Mouse (Mus musculus): ENCODE data around the gene Slc38a4. TPM values are rescaled to one million over a fixed set of nuclear protein-coding genes. Genes with fewer than 3 reads are reported as not detected.

Gene Slc38a4
- polyA plus RNA-seq, 2 experiments = 24.4 to 52.7 TPM

GRCm38 (mm10) chr15:97001416-97001815 is 54.3 kb downstream of the Slc38a4 start:
- no peak overlapping the region for H3K9ac ChIP-seq (replicated peaks)
- 67% methylated on average over 12 of the region's 12 CpGs for WGBS (ENCODE audit: insufficient replicate concordance)
- no peaks in the 10 kb centered on the region for H3K9me3 ChIP-seq (ENCODE audit: control insufficient read depth, low read length)
- H3K36me3 ChIP-seq (replicated peaks; ENCODE audit: control insufficient read depth, insufficient read depth, low read depth) = no peaks in the 10 kb centered on the region
- TF ChIP-seq CTCF (IDR thresholded peaks at IDR 0.05; ENCODE audit: low read depth) (no peak), EP300 (IDR thresholded peaks at IDR 0.05; ENCODE audit: low read depth) (no peak)
- no peaks in the 10 kb centered on the region for H3K27me3 ChIP-seq (ENCODE audit: control insufficient read depth, insufficient read depth, low read length)
- ATAC-seq (ENCODE audit: insufficient read depth) (no peak), DNase-seq (ENCODE audit: low read depth in 3 of 3, low spot score in 3 of 3) (no peak)
- no peak overlapping the region for H3K4me2 ChIP-seq (ENCODE audit: low read depth)
- no peak overlapping the region for H3K4me3 ChIP-seq (ENCODE audit: insufficient read depth in 1 of 2, low read depth in 2 of 2, low read length in 2 of 2)
- H3K4me1 ChIP-seq (replicated peaks; ENCODE audit: control insufficient read depth in 2 of 2, insufficient read depth in 2 of 2, low read length in 1 of 2) = peaks cover 3 to 27% of the 10 kb centered on the region in 2 experiments
- H3K27ac ChIP-seq = no peak overlapping the region

GRCm38 (mm10) chr15:97000319-97001251 is 55.2 kb downstream of the Slc38a4 start:
- TF ChIP-seq EP300 (IDR thresholded peaks at IDR 0.05; ENCODE audit: low read depth) (0 out of 2 replicates have a peak, but pooled peaks have one; percentile 32), CTCF (IDR thresholded peaks at IDR 0.05; ENCODE audit: low read depth) (no peak)
- Histone ChIP-seq H3K27me3 (ENCODE audit: control insufficient read depth, insufficient read depth, low read length) (no peaks in the 10 kb centered on the region), H3K4me2 (ENCODE audit: low read depth) (peak overlapping the region; percentile 45), H3K4me1 (replicated peaks; ENCODE audit: control insufficient read depth in 2 of 2, insufficient read depth in 2 of 2, low read length in 1 of 2) (peaks cover 3 to 22% of the 10 kb centered on the region in 2 experiments), H3K4me3 (ENCODE audit: insufficient read depth in 1 of 2, low read depth in 2 of 2, low read length in 2 of 2) (no peak overlapping the region), H3K9ac (replicated peaks) (no peak overlapping the region), H3K36me3 (replicated peaks; ENCODE audit: control insufficient read depth, insufficient read depth, low read depth) (no peaks in the 10 kb centered on the region), H3K27ac (0 out of 2 replicates have a peak overlapping the region, but pooled peaks have one; percentile 15), H3K9me3 (ENCODE audit: control insufficient read depth, low read length) (no peaks in the 10 kb centered on the region)
- 30% methylated on average over 17 of the region's 17 CpGs for WGBS (ENCODE audit: insufficient replicate concordance)
- ATAC-seq (ENCODE audit: insufficient read depth) = peak; percentile 81
- DNase-seq (ENCODE audit: low read depth in 3 of 3, low spot score in 3 of 3) = no peak

GRCm38 (mm10) chr15:96999401-96999800 is 56.4 kb downstream of the Slc38a4 start:
- Histone ChIP-seq H3K4me3 (ENCODE audit: insufficient read depth in 1 of 2, low read depth in 2 of 2, low read length in 2 of 2) (no peak overlapping the region), H3K4me1 (replicated peaks; ENCODE audit: control insufficient read depth in 2 of 2, insufficient read depth in 2 of 2, low read length in 1 of 2) (peaks cover 3 to 22% of the 10 kb centered on the region in 2 experiments), H3K4me2 (ENCODE audit: low read depth) (no peak overlapping the region), H3K36me3 (replicated peaks; ENCODE audit: control insufficient read depth, insufficient read depth, low read depth) (no peaks in the 10 kb centered on the region), H3K9ac (replicated peaks) (no peak overlapping the region), H3K9me3 (ENCODE audit: control insufficient read depth, low read length) (no peaks in the 10 kb centered on the region), H3K27me3 (ENCODE audit: control insufficient read depth, insufficient read depth, low read length) (no peaks in the 10 kb centered on the region), H3K27ac (no peak overlapping the region)
- TF ChIP-seq CTCF (IDR thresholded peaks at IDR 0.05; ENCODE audit: low read depth) (no peak), EP300 (IDR thresholded peaks at IDR 0.05; ENCODE audit: low read depth) (no peak)
- DNase-seq (ENCODE audit: low read depth in 3 of 3, low spot score in 3 of 3) (no peak), ATAC-seq (ENCODE audit: insufficient read depth) (no peak)
- 82% methylated on average over 12 of the region's 12 CpGs for WGBS (ENCODE audit: insufficient replicate concordance)

- ATAC-seq (ENCODE audit: insufficient read depth) (no peak), DNase-seq (ENCODE audit: low read depth in 3 of 3, low spot score in 3 of 3) (no peak)
- Histone ChIP-seq H3K9me3 (ENCODE audit: control insufficient read depth, low read length) (no peaks in the 10 kb centered on the region), H3K27me3 (ENCODE audit: control insufficient read depth, insufficient read depth, low read length) (no peaks in the 10 kb centered on the region), H3K4me1 (replicated peaks; ENCODE audit: control insufficient read depth in 2 of 2, insufficient read depth in 2 of 2, low read length in 1 of 2) (peaks cover 0 to 2% of the 10 kb centered on the region in 2 experiments; a peak in 1 of 4 replicates), H3K9ac (replicated peaks) (no peak overlapping the region), H3K4me3 (ENCODE audit: insufficient read depth in 1 of 2, low read depth in 2 of 2, low read length in 2 of 2) (no peak overlapping the region), H3K4me2 (ENCODE audit: low read depth) (no peak overlapping the region), H3K36me3 (replicated peaks; ENCODE audit: control insufficient read depth, insufficient read depth, low read depth) (no peaks in the 10 kb centered on the region), H3K27ac (no peak overlapping the region)
- 56% methylated on average over 8 of the region's 8 CpGs for WGBS (ENCODE audit: insufficient replicate concordance)
- TF ChIP-seq EP300 (IDR thresholded peaks at IDR 0.05; ENCODE audit: low read depth) (no peak), CTCF (IDR thresholded peaks at IDR 0.05; ENCODE audit: low read depth) (no peak)
Measured at GRCm38 (mm10) chr15:96985618-96986017, 70.1 kb downstream of the Slc38a4 start.

- Histone ChIP-seq H3K36me3 (replicated peaks; ENCODE audit: control insufficient read depth, insufficient read depth, low read depth) (no peaks in the 10 kb centered on the region), H3K9me3 (ENCODE audit: control insufficient read depth, low read length) (no peaks in the 10 kb centered on the region), H3K4me2 (ENCODE audit: low read depth) (no peak overlapping the region), H3K4me3 (ENCODE audit: insufficient read depth in 1 of 2, low read depth in 2 of 2, low read length in 2 of 2) (no peak overlapping the region), H3K27me3 (ENCODE audit: control insufficient read depth, insufficient read depth, low read length) (no peaks in the 10 kb centered on the region), H3K4me1 (replicated peaks; ENCODE audit: control insufficient read depth in 2 of 2, insufficient read depth in 2 of 2, low read length in 1 of 2) (peaks cover 0 to 2% of the 10 kb centered on the region in 2 experiments; a peak in 1 of 4 replicates), H3K27ac (no peak overlapping the region), H3K9ac (replicated peaks) (no peak overlapping the region)
- WGBS (ENCODE audit: insufficient replicate concordance) = 63% methylated on average over 13 of the region's 13 CpGs
- no peak for TF ChIP-seq EP300 (IDR thresholded peaks at IDR 0.05; ENCODE audit: low read depth)
- no peak for TF ChIP-seq CTCF (IDR thresholded peaks at IDR 0.05; ENCODE audit: low read depth)
- ATAC-seq (ENCODE audit: insufficient read depth) (no peak), DNase-seq (ENCODE audit: low read depth in 3 of 3, low spot score in 3 of 3) (no peak)
Measured at GRCm38 (mm10) chr15:96983581-96984330, 72.0 kb downstream of the Slc38a4 start.

Data from liver, embryonic 14.5 days (tissue).